Mouse (Mus musculus): Measurements from ENCODE around the gene 1700015F17Rik. TPM values are rescaled to one million over a fixed set of nuclear protein-coding genes. Genes with fewer than 3 reads are reported as not detected.

1700015F17Rik gene
- not detected in 2 replicates for polyA plus RNA-seq (2014; fragmentation: Nextera tagmentation; extraction: Ambion mirVana)

- Histone ChIP-seq H3K4me2 (ENCODE audit: low read depth, low read length) (no peak within 1 kb of the TSS), H3K9ac (replicated peaks; ENCODE audit: low read length) (no peak within 1 kb of the TSS), H3K4me3 (ENCODE audit: low read depth, low read length) (no peak within 1 kb of the TSS), H3K27me3 (ENCODE audit: control insufficient read depth, insufficient read depth, low read length) (no peaks in the 10 kb centered on the region), H3K4me1 (ENCODE audit: control insufficient read depth, insufficient read depth, low read length) (no peaks in the 10 kb centered on the region), H3K27ac (replicated peaks; ENCODE audit: low read depth, low read length) (no peak within 1 kb of the TSS), H3K9me3 (replicated peaks; ENCODE audit: control insufficient read depth, low read length) (no peaks in the 10 kb centered on the region), H3K36me3 (replicated peaks; ENCODE audit: control insufficient read depth, insufficient read depth, low read depth, low read length) (no peaks in the 10 kb centered on the region)
- no peak for DNase-seq (ENCODE audit: low spot score)
- ATAC-seq (replicated peaks; ENCODE audit: insufficient number of reproducible peaks, low FRiP score, low TSS enrichment, low read depth) = no peak
- 93% methylated on average over 6 of the region's 6 CpGs for WGBS
Measured at GRCm38 (mm10) chr5:5479043-5479442, at the start of gene 1700015F17Rik. Gene 1700015F17Rik, minus strand, starts transcription at chr5:5479143.

- no peaks in the 10 kb centered on the region for H3K9me3 ChIP-seq (replicated peaks; ENCODE audit: control insufficient read depth, low read length)
- DNase-seq (ENCODE audit: low spot score) (no peak), ATAC-seq (replicated peaks; ENCODE audit: insufficient number of reproducible peaks, low FRiP score, low TSS enrichment, low read depth) (no peak)
- H3K4me3 ChIP-seq (ENCODE audit: low read depth, low read length) = no peak overlapping the region
- no peak overlapping the region for H3K9ac ChIP-seq (replicated peaks; ENCODE audit: low read length)
- 84% methylated on average over 5 of the region's 5 CpGs for WGBS
- H3K27ac ChIP-seq (replicated peaks; ENCODE audit: low read depth, low read length) = no peak overlapping the region
- H3K4me2 ChIP-seq (ENCODE audit: low read depth, low read length) = no peak overlapping the region
- no peaks in the 10 kb centered on the region for H3K27me3 ChIP-seq (ENCODE audit: control insufficient read depth, insufficient read depth, low read length)
- no peaks in the 10 kb centered on the region for H3K36me3 ChIP-seq (replicated peaks; ENCODE audit: control insufficient read depth, insufficient read depth, low read depth, low read length)
- H3K4me1 ChIP-seq (ENCODE audit: control insufficient read depth, insufficient read depth, low read length) = no peaks in the 10 kb centered on the region
Measured at GRCm38 (mm10) chr5:5515411-5515810, 36.5 kb upstream of the 1700015F17Rik start.

DNA sequence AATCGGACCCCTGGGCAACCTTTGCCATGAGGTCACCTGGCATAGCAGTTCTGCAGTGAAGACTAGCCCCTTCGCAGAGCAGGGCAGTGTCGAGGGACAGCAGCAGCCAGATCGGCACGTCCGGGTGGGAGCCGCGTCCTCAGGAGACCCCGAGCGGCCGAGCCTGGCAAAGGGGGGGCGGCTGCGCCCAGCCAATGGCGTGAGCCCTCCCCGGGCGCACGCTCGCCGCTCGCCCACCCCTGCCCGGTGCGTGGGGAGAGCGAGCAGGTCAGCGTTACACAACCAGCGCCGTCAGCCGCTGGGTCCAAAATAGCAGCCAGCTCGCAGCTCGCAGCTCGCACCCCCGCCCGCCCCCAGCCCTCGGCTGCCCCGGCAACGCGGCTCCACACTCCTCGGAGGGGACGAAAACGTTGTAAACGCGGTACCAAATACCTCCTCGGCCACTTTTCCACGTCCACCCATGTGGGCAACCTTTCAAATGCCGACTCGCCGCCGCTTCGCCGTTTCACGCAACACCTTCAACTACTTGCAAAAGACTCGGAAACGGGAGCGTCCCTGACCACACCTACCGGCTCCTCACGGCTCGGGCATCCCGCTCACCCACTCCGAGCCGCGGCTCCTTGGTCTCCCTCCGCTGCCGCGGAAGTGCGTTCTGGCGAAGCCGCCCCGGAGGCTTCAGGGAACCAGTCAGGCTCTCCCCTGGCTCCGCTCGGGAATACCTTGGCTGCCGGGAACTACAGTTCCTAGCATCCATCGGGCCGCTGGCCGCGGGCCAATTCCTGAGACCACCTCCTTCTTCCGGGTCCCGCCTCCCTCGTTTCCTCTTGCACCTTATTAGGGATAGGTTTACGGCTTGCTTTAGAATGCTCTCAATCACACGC lies 35.5 kb upstream of the 1700015F17Rik start, which contains the start of gene Cldn12:
Cldn12 (minus strand) TSS at position 763 of the 881 bp plus-strand sequence.
- H3K9me3 ChIP-seq (replicated peaks; ENCODE audit: control insufficient read depth, low read length) = no peaks in the 10 kb centered on the region
- H3K4me3 ChIP-seq (ENCODE audit: low read depth, low read length) = peak within 1 kb of the TSS; percentile 82
- H3K4me2 ChIP-seq (ENCODE audit: low read depth, low read length) = peak within 1 kb of the TSS; percentile 74
- WGBS = under 1% methylated on average over 79 of the region's 79 CpGs
- H3K4me1 ChIP-seq (ENCODE audit: control insufficient read depth, insufficient read depth, low read length) = no peaks in the 10 kb centered on the region
- H3K27me3 ChIP-seq (ENCODE audit: control insufficient read depth, insufficient read depth, low read length) = no peaks in the 10 kb centered on the region
- H3K9ac ChIP-seq (replicated peaks; ENCODE audit: low read length) = peak within 1 kb of the TSS; percentile 73
- H3K27ac ChIP-seq (replicated peaks; ENCODE audit: low read depth, low read length) = peak within 1 kb of the TSS; percentile 72
- DNase-seq (ENCODE audit: low spot score) (peak; percentile 99), ATAC-seq (replicated peaks; ENCODE audit: insufficient number of reproducible peaks, low FRiP score, low TSS enrichment, low read depth) (peak; percentile 96)
- no peaks in the 10 kb centered on the region for H3K36me3 ChIP-seq (replicated peaks; ENCODE audit: control insufficient read depth, insufficient read depth, low read depth, low read length)

DNA sequence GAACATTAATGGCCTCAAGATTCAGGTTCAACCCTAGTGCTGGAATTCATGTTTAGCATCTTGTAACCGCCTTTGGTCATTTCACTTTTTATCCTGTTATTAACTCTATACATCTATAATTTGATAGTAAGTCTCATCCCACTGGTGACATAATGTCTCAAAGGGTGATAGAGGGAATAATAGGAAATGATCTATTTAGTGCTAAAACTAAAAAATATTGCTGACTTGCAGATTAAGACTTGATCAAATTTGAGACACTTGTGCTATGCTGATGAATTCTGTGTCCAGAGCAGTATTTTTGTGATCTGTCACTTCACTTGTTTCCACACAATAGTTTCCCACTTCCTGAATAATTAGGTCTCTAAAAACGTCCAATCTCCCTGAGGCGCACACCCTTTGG lies 32.5 kb upstream of the 1700015F17Rik start:
- Histone ChIP-seq H3K9me3 (replicated peaks; ENCODE audit: control insufficient read depth, low read length) (no peaks in the 10 kb centered on the region), H3K4me2 (ENCODE audit: low read depth, low read length) (no peak overlapping the region), H3K27me3 (ENCODE audit: control insufficient read depth, insufficient read depth, low read length) (no peaks in the 10 kb centered on the region), H3K27ac (replicated peaks; ENCODE audit: low read depth, low read length) (no peak overlapping the region), H3K4me3 (ENCODE audit: low read depth, low read length) (no peak overlapping the region), H3K36me3 (replicated peaks; ENCODE audit: control insufficient read depth, insufficient read depth, low read depth, low read length) (no peaks in the 10 kb centered on the region), H3K9ac (replicated peaks; ENCODE audit: low read length) (no peak overlapping the region), H3K4me1 (ENCODE audit: control insufficient read depth, insufficient read depth, low read length) (no peaks in the 10 kb centered on the region)
- DNase-seq (ENCODE audit: low spot score) = no peak
- ATAC-seq (replicated peaks; ENCODE audit: insufficient number of reproducible peaks, low FRiP score, low TSS enrichment, low read depth) = no peak
- WGBS = 89% methylated on average over 3 of the region's 3 CpGs

DNA sequence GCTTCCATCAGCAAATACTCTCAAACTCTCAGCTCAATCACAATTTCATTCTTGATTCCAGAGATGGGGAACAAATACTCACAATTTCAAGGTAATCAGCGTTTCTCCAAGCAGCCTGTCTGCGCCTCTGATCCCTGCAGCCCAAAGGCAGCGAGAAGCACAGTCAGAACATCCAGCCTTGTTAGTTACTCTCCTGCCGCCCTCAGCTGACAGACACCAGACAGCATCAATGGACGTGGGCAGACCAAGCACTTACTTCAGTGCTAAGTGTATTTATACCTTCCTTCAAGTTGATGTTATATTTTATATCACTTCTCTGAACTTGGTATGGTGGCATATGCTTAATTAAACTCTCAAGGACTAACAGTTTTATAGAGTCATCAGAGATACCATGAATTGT lies 32.0 kb upstream of the 1700015F17Rik start:
- 80% methylated on average over 5 of the region's 5 CpGs for WGBS
- DNase-seq (ENCODE audit: low spot score) (no peak), ATAC-seq (replicated peaks; ENCODE audit: insufficient number of reproducible peaks, low FRiP score, low TSS enrichment, low read depth) (no peak)
- no peaks in the 10 kb centered on the region for H3K27me3 ChIP-seq (ENCODE audit: control insufficient read depth, insufficient read depth, low read length)
- no peaks in the 10 kb centered on the region for H3K36me3 ChIP-seq (replicated peaks; ENCODE audit: control insufficient read depth, insufficient read depth, low read depth, low read length)
- no peak overlapping the region for H3K4me2 ChIP-seq (ENCODE audit: low read depth, low read length)
- H3K4me3 ChIP-seq (ENCODE audit: low read depth, low read length) = no peak overlapping the region
- H3K4me1 ChIP-seq (ENCODE audit: control insufficient read depth, insufficient read depth, low read length) = no peaks in the 10 kb centered on the region
- no peak overlapping the region for H3K27ac ChIP-seq (replicated peaks; ENCODE audit: low read depth, low read length)
- H3K9ac ChIP-seq (replicated peaks; ENCODE audit: low read length) = no peak overlapping the region
- no peaks in the 10 kb centered on the region for H3K9me3 ChIP-seq (replicated peaks; ENCODE audit: control insufficient read depth, low read length)

- Histone ChIP-seq H3K9ac (replicated peaks; ENCODE audit: low read length) (no peak overlapping the region), H3K27ac (replicated peaks; ENCODE audit: low read depth, low read length) (no peak overlapping the region)
- 83% methylated on average over 10 of the region's 10 CpGs for WGBS
Measured at GRCm38 (mm10) chr5:5510304-5510887, 31.5 kb upstream of the 1700015F17Rik start.

GRCm38 (mm10) chr5:5508231-5508630 lies 29.3 kb upstream of the 1700015F17Rik start:
- Histone ChIP-seq H3K4me2 (ENCODE audit: low read depth, low read length) (no peak overlapping the region), H3K4me3 (ENCODE audit: low read depth, low read length) (no peak overlapping the region), H3K36me3 (replicated peaks; ENCODE audit: control insufficient read depth, insufficient read depth, low read depth, low read length) (no peaks in the 10 kb centered on the region), H3K27ac (replicated peaks; ENCODE audit: low read depth, low read length) (no peak overlapping the region), H3K27me3 (ENCODE audit: control insufficient read depth, insufficient read depth, low read length) (no peaks in the 10 kb centered on the region), H3K9me3 (replicated peaks; ENCODE audit: control insufficient read depth, low read length) (no peaks in the 10 kb centered on the region), H3K4me1 (ENCODE audit: control insufficient read depth, insufficient read depth, low read length) (no peaks in the 10 kb centered on the region), H3K9ac (replicated peaks; ENCODE audit: low read length) (no peak overlapping the region)
- 82% methylated on average over 10 of the region's 10 CpGs for WGBS
- ATAC-seq (replicated peaks; ENCODE audit: insufficient number of reproducible peaks, low FRiP score, low TSS enrichment, low read depth) = no peak
- no peak for DNase-seq (ENCODE audit: low spot score)

More at GRCm38 (mm10) chr5:5510304-5510887, 31.5 kb upstream of the 1700015F17Rik start:
- ATAC-seq (replicated peaks; ENCODE audit: insufficient number of reproducible peaks, low FRiP score, low TSS enrichment, low read depth) (no peak), DNase-seq (ENCODE audit: low spot score) (no peak)
- Histone ChIP-seq H3K36me3 (replicated peaks; ENCODE audit: control insufficient read depth, insufficient read depth, low read depth, low read length) (no peaks in the 10 kb centered on the region), H3K9me3 (replicated peaks; ENCODE audit: control insufficient read depth, low read length) (no peaks in the 10 kb centered on the region), H3K4me2 (ENCODE audit: low read depth, low read length) (no peak overlapping the region), H3K27me3 (ENCODE audit: control insufficient read depth, insufficient read depth, low read length) (no peaks in the 10 kb centered on the region), H3K4me3 (ENCODE audit: low read depth, low read length) (no peak overlapping the region), H3K4me1 (ENCODE audit: control insufficient read depth, insufficient read depth, low read length) (no peaks in the 10 kb centered on the region)

DNA sequence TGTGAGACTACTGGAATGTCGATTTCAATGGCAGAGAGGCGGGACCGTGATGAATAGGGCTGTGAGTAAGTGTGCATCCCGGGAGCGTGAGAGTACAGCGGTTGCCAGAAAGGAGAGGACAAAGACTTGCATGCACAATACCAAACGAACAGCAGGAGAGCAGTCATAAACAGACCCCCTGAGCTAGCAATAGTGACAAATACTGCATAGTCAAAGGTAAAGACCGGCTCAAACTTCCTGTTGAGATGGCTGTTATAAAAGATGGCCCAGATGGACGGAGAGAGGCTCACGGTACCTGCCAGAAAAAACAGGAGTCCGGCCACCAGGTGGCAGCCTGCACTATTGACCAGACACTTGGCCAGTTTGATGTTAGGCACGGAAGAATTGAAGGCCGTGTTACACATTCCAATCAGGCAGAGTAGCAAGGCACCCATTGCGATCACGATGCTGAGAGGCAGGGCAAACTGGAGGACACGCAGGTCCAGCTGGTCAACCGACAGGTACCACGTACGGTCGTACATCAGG lies 28.8 kb upstream of the 1700015F17Rik start:
- Histone ChIP-seq H3K4me3 (ENCODE audit: low read depth, low read length) (no peak overlapping the region), H3K9ac (replicated peaks; ENCODE audit: low read length) (no peak overlapping the region), H3K9me3 (replicated peaks; ENCODE audit: control insufficient read depth, low read length) (no peaks in the 10 kb centered on the region), H3K27me3 (ENCODE audit: control insufficient read depth, insufficient read depth, low read length) (no peaks in the 10 kb centered on the region), H3K36me3 (replicated peaks; ENCODE audit: control insufficient read depth, insufficient read depth, low read depth, low read length) (no peaks in the 10 kb centered on the region), H3K4me1 (ENCODE audit: control insufficient read depth, insufficient read depth, low read length) (no peaks in the 10 kb centered on the region), H3K27ac (replicated peaks; ENCODE audit: low read depth, low read length) (no peak overlapping the region), H3K4me2 (ENCODE audit: low read depth, low read length) (no peak overlapping the region)
- WGBS = 57% methylated on average over 20 of the region's 20 CpGs
- DNase-seq (ENCODE audit: low spot score) = peak; percentile 69
- ATAC-seq (replicated peaks; ENCODE audit: insufficient number of reproducible peaks, low FRiP score, low TSS enrichment, low read depth) = peak; percentile 69

Measured in embryonic facial prominence, embryonic 11.5 days (tissue).